9 mouse cellular contexts compared by ENCODE assay signal in the genomic region with DNA sequence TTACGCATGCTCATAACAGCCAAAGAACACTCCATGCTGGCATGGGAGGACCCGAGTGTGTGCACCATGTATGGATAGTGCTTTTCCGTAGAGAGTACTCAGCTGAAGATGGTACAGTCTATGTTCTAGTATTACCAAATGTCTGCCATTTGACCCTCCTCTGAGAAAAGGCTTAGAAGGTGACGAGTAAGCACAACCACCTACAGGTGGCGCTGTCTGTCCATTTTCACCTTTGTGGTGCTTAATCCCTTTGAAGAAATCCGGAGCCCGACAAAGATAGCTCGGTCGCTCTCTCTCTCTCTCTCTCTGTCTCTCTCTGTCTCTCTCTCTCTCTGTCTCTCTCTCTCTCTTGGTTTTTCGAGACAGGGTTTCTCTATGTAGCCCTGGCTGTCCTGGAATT. TPM values are rescaled to one million over a fixed set of nuclear protein-coding genes. Genes with fewer than 3 reads are reported as not detected.
DNase-seq lines count a peak whose midpoint lies in the region; ATAC-seq lines count a peak whose summit lies in the region.
"Had no signal": no experiment of that assay in that cellular context is flagged by ENCODE, and none has a peak within 500 bp of the region (broad histone marks: within the 10 kb centered on the region; RNA-seq: fewer than 3 reads in every experiment).

No protein-coding gene starts in this region.

- H3K27ac ChIP-seq in embryonic facial prominence, embryonic 10.5 days (replicated peaks), result no peak overlapping the region
- no peak overlapping the region for H3K27ac ChIP-seq in limb, embryonic 11.5 days (replicated peaks; ENCODE audit: low read depth, low read length)

- peaks cover 18% of the 10 kb centered on the region for H3K4me1 ChIP-seq in embryonic facial prominence, embryonic 10.5 days
- H3K4me1 ChIP-seq in limb, embryonic 11.5 days (ENCODE audit: control insufficient read depth, insufficient read depth, low read length), result no peaks in the 10 kb centered on the region

- H3K27me3 ChIP-seq in embryonic facial prominence, embryonic 10.5 days (replicated peaks; ENCODE audit: low read depth, poor library complexity, severe bottlenecking), result peaks cover 24% of the 10 kb centered on the region
- H3K27me3 ChIP-seq in limb, embryonic 11.5 days (ENCODE audit: control insufficient read depth, insufficient read depth, low read length), result 0 out of 2 replicates have a peak, but pooled peaks cover 4% of the 10 kb centered on the region

- WGBS in embryonic facial prominence, embryonic 10.5 days, result 48% methylated on average over 10 of the region's 10 CpGs
- 56% methylated on average over 10 of the region's 10 CpGs for WGBS in limb, embryonic 11.5 days

- H3K4me3 ChIP-seq in embryonic facial prominence, embryonic 10.5 days, result no peak overlapping the region
- H3K4me3 ChIP-seq in limb, embryonic 11.5 days (ENCODE audit: low read depth, low read length), result no peak overlapping the region

- H3K9ac ChIP-seq in limb, embryonic 11.5 days (ENCODE audit: low read length), result no peak overlapping the region

- H3K4me2 ChIP-seq in limb, embryonic 11.5 days (ENCODE audit: low read depth, severe bottlenecking), result no peak overlapping the region

- intact Hi-C loops in left cerebral cortex, postnatal 36 days (cut with DNase I), result loop anchor here (5.0 to 10.0 kb wide), 2 partner anchors 73 to 196 kb away; no protein-coding TSS in a partner anchor

- ATAC-seq in limb, embryonic 11.5 days (ENCODE audit: insufficient number of reproducible peaks, low FRiP score, low TSS enrichment, low read depth), result no peak
- ATAC-seq in neutrophil, adult 5-6 weeks (ENCODE audit: extremely low read depth, insufficient number of reproducible peaks, low FRiP score, poor library complexity, severe bottlenecking), result peak; percentile 38; the same call in 1 of the 2 replicates

- no peaks in the 10 kb centered on the region for H3K36me3 ChIP-seq in embryonic facial prominence, embryonic 10.5 days (replicated peaks)
- no peaks in the 10 kb centered on the region for H3K36me3 ChIP-seq in limb, embryonic 11.5 days (ENCODE audit: control insufficient read depth, insufficient read depth, low read length)

- peak; percentile 65 to 67 for DNase-seq in layer of hippocampus, postnatal 10 days (ENCODE audit: low spot score in 2 of 2)
- no peak for DNase-seq in layer of hippocampus, adult 9-10 months (ENCODE audit: low spot score)
- peak; percentile 94 for DNase-seq in ES-CJ7 (ENCODE audit: low read depth, low spot score)
- DNase-seq in adrenal gland, postnatal 25 days, result peak; percentile 77
- peak; percentile 65 for DNase-seq in embryonic facial prominence, embryonic 10.5 days (ENCODE audit: low spot score)
- peak; percentile 64 for DNase-seq in limb, embryonic 11.5 days (ENCODE audit: low spot score)
- no peak for DNase-seq in left cerebral cortex, postnatal 36 days (ENCODE audit: low spot score in 2 of 2)

- H3K9me3 ChIP-seq in embryonic facial prominence, embryonic 10.5 days, result no peaks in the 10 kb centered on the region
- H3K9me3 ChIP-seq in limb, embryonic 11.5 days (ENCODE audit: control insufficient read depth, low read length), result no peaks in the 10 kb centered on the region

RNA-seq across cellular contexts. Expression of a gene that starts 10.8 kb away (rescaled TPM):
- total RNA-seq in layer of hippocampus, postnatal 10 days (2021), result 10 to 100 TPM; 67.8 to 79.1 TPM
- total RNA-seq in adrenal gland, postnatal 25 days (2021), result 123 and 143 TPM in 2 replicates
- 36.5 and 38.6 TPM in 2 replicates for polyA plus RNA-seq in embryonic facial prominence, embryonic 10.5 days (2016; fragmentation: Nextera tagmentation; extraction: Ambion mirVana)
- polyA plus RNA-seq in limb, embryonic 11.5 days (2014; fragmentation: Nextera tagmentation; extraction: Ambion mirVana), result 30.6 and 31.4 TPM in 2 replicates
- total RNA-seq in neutrophil, adult 5-6 weeks (2017), result 28.9 and 30.2 TPM in 2 replicates
- total RNA-seq in left cerebral cortex, postnatal 36 days (2021), result 10 to 100 TPM; 60.7 to 60.8 TPM

RNA-seq across cellular contexts. Expression of a gene that starts 33.2 kb away (rescaled TPM):
- 10 to 100 TPM; 55.5 to 61.9 TPM for total RNA-seq in layer of hippocampus, postnatal 10 days (2021)
- 105 and 111 TPM in 2 replicates for total RNA-seq in adrenal gland, postnatal 25 days (2021)
- 25.0 and 28.3 TPM in 2 replicates for polyA plus RNA-seq in embryonic facial prominence, embryonic 10.5 days (2016; fragmentation: Nextera tagmentation; extraction: Ambion mirVana)
- 19.5 and 24.3 TPM in 2 replicates for polyA plus RNA-seq in limb, embryonic 11.5 days (2014; fragmentation: Nextera tagmentation; extraction: Ambion mirVana)
- total RNA-seq in neutrophil, adult 5-6 weeks (2017), result 7.6 and 7.9 TPM in 2 replicates
- 10 to 100 TPM; 57.9 to 60.6 TPM for total RNA-seq in left cerebral cortex, postnatal 36 days (2021)

RNA-seq across cellular contexts. Expression of a gene that starts 36.1 kb away (rescaled TPM):
- under 1 TPM; 0.14 to 0.16 TPM for total RNA-seq in layer of hippocampus, postnatal 10 days (2021)
- total RNA-seq in adrenal gland, postnatal 25 days (2021), result not detected in 2 replicates
- 0.05 TPM in 1 of 2 replicates, not detected in the other for polyA plus RNA-seq in embryonic facial prominence, embryonic 10.5 days (2016; fragmentation: Nextera tagmentation; extraction: Ambion mirVana)
- not detected in 2 replicates for polyA plus RNA-seq in limb, embryonic 11.5 days (2014; fragmentation: Nextera tagmentation; extraction: Ambion mirVana)
- total RNA-seq in neutrophil, adult 5-6 weeks (2017), result not detected in 2 replicates
- total RNA-seq in left cerebral cortex, postnatal 36 days (2021), result not detected
- polyA plus RNA-seq: neural tube, embryonic 14.5 days had no signal

RNA-seq across cellular contexts. Expression of a gene that starts 37.2 kb away (rescaled TPM):
- total RNA-seq in layer of hippocampus, postnatal 10 days (2021), result 10 to 100 TPM; 34.5 to 34.7 TPM
- total RNA-seq in adrenal gland, postnatal 25 days (2021), result 6.8 and 8.2 TPM in 2 replicates
- polyA plus RNA-seq in embryonic facial prominence, embryonic 10.5 days (2016; fragmentation: Nextera tagmentation; extraction: Ambion mirVana), result 24.2 and 25.4 TPM in 2 replicates
- 27.8 and 28.1 TPM in 2 replicates for polyA plus RNA-seq in limb, embryonic 11.5 days (2014; fragmentation: Nextera tagmentation; extraction: Ambion mirVana)
- total RNA-seq in neutrophil, adult 5-6 weeks (2017), result 2.9 and 3.1 TPM in 2 replicates
- total RNA-seq in left cerebral cortex, postnatal 36 days (2021), result 10 to 100 TPM; 33.8 to 38.0 TPM

Comparison
In these comparisons a context has a peak if more than half of its experiments do, and no peak if none do; other contexts are left out.
1. DNase-seq: peak in layer of hippocampus, postnatal 10 days (2 of 2), ES-CJ7 (single experiment), adrenal gland, postnatal 25 days (single experiment), embryonic facial prominence, embryonic 10.5 days (single experiment) and limb, embryonic 11.5 days (single experiment); none in layer of hippocampus, adult 9-10 months (single experiment) and left cerebral cortex, postnatal 36 days (0 of 2).